Mouse (Mus musculus): Measurements from ENCODE around the gene Ddx59. TPM values are rescaled to one million over a fixed set of nuclear protein-coding genes. Genes with fewer than 3 reads are reported as not detected.
A peak's percentile ranks its signal among the peaks of the same experiment; 100 is the strongest.

Gene Ddx59
- total RNA-seq, 1 experiment, result 14.0 TPM

GRCm38 (mm10) chr1:136395073-136395472 is 20.0 kb upstream of the Ddx59 start:
- Histone ChIP-seq H3K27ac (ENCODE audit: insufficient read depth, low read depth, low read length, poor library complexity, severe bottlenecking) (no peak overlapping the region), H3K9ac (ENCODE audit: insufficient read depth, low read depth, low read length, poor library complexity, severe bottlenecking) (no peak overlapping the region), H3K4me3 (ENCODE audit: insufficient read depth in 1 of 2, low read depth in 1 of 2, low read length in 2 of 2, poor library complexity in 1 of 2, severe bottlenecking in 1 of 2) (peak overlapping the region in 1 of 2 experiments; percentile 56; a peak in 2 of 4 replicates), H3K36me3 (ENCODE audit: control insufficient read depth, insufficient read depth, low read length, poor library complexity, severe bottlenecking) (no peaks in the 10 kb centered on the region), H3K9me3 (ENCODE audit: control insufficient read depth, insufficient read depth, low read depth, low read length) (no peaks in the 10 kb centered on the region), H3K4me1 (ENCODE audit: control insufficient read depth in 2 of 2, insufficient read depth in 2 of 2, low read length in 2 of 2, poor library complexity in 1 of 2) (peaks cover 1 to 3% of the 10 kb centered on the region in 2 experiments; a peak in 1 of 4 replicates)
- no peak for TF ChIP-seq ZC3H11A (IDR thresholded peaks at IDR 0.05; ENCODE audit: borderline replicate concordance, low read depth, low read length)
- 0 out of 2 replicates have a peak, but pooled peaks have one; percentile 15 for TF ChIP-seq ZNF384 (IDR thresholded peaks at IDR 0.05; ENCODE audit: low read depth, low read length)
- in situ Hi-C loops (cut with MboI; ENCODE audit: low sequenced_read_pairs in 2 of 2, unreplicated experiment in 2 of 2), result no loop called here
- no peak for DNase-seq (ENCODE audit: low read depth, low spot score)

GRCm38 (mm10) chr1:136401281-136401680 is 13.8 kb upstream of the Ddx59 start:
- H3K9me3 ChIP-seq (ENCODE audit: control insufficient read depth, insufficient read depth, low read depth, low read length), result no peaks in the 10 kb centered on the region
- H3K4me3 ChIP-seq (ENCODE audit: insufficient read depth in 1 of 2, low read depth in 1 of 2, low read length in 2 of 2, poor library complexity in 1 of 2, severe bottlenecking in 1 of 2), result no peak overlapping the region
- TF ChIP-seq MAFK (IDR thresholded peaks at IDR 0.05; ENCODE audit: insufficient read depth, low read depth, low read length) (no peak), HCFC1 (IDR thresholded peaks at IDR 0.05; ENCODE audit: borderline replicate concordance, insufficient read depth, low read length) (no peak), ZNF384 (IDR thresholded peaks at IDR 0.05; ENCODE audit: low read depth, low read length) (no peak), CHD2 (IDR thresholded peaks at IDR 0.05; ENCODE audit: low read depth, low read length) (no peak), ZC3H11A (IDR thresholded peaks at IDR 0.05; ENCODE audit: borderline replicate concordance, low read depth, low read length) (no peak)
- peaks cover 0 to 7% of the 10 kb centered on the region in 2 experiments; a peak in 2 of 4 replicates for H3K4me1 ChIP-seq (ENCODE audit: control insufficient read depth in 2 of 2, insufficient read depth in 2 of 2, low read length in 2 of 2, poor library complexity in 1 of 2)
- in situ Hi-C loops (cut with MboI; ENCODE audit: low sequenced_read_pairs in 2 of 2, unreplicated experiment in 2 of 2), result no loop called here
- no peak for DNase-seq (ENCODE audit: low read depth, low spot score)
- H3K9ac ChIP-seq (ENCODE audit: insufficient read depth, low read depth, low read length, poor library complexity, severe bottlenecking), result no peak overlapping the region
- H3K27ac ChIP-seq (ENCODE audit: insufficient read depth, low read depth, low read length, poor library complexity, severe bottlenecking), result no peak overlapping the region
- H3K36me3 ChIP-seq (ENCODE audit: control insufficient read depth, insufficient read depth, low read length, poor library complexity, severe bottlenecking), result no peaks in the 10 kb centered on the region

- Histone ChIP-seq H3K4me3 (ENCODE audit: insufficient read depth in 1 of 2, low read depth in 1 of 2, low read length in 2 of 2, poor library complexity in 1 of 2, severe bottlenecking in 1 of 2) (no peak overlapping the region), H3K36me3 (ENCODE audit: control insufficient read depth, insufficient read depth, low read length, poor library complexity, severe bottlenecking) (no peaks in the 10 kb centered on the region), H3K9me3 (ENCODE audit: control insufficient read depth, insufficient read depth, low read depth, low read length) (no peaks in the 10 kb centered on the region), H3K9ac (ENCODE audit: insufficient read depth, low read depth, low read length, poor library complexity, severe bottlenecking) (no peak overlapping the region), H3K27ac (ENCODE audit: insufficient read depth, low read depth, low read length, poor library complexity, severe bottlenecking) (no peak overlapping the region), H3K4me1 (ENCODE audit: control insufficient read depth in 2 of 2, insufficient read depth in 2 of 2, low read length in 2 of 2, poor library complexity in 1 of 2) (peaks cover 2 to 5% of the 10 kb centered on the region in 2 experiments; a peak in 3 of 4 replicates)
- in situ Hi-C loops (cut with MboI; ENCODE audit: low sequenced_read_pairs in 2 of 2, unreplicated experiment in 2 of 2), result no loop called here
- TF ChIP-seq MAFK (IDR thresholded peaks at IDR 0.05; ENCODE audit: insufficient read depth, low read depth, low read length), result no peak
- no peak for TF ChIP-seq ZC3H11A (IDR thresholded peaks at IDR 0.05; ENCODE audit: borderline replicate concordance, low read depth, low read length)
- no peak for TF ChIP-seq CHD2 (IDR thresholded peaks at IDR 0.05; ENCODE audit: low read depth, low read length)
- no peak for TF ChIP-seq HCFC1 (IDR thresholded peaks at IDR 0.05; ENCODE audit: borderline replicate concordance, insufficient read depth, low read length)
- no peak for TF ChIP-seq ZNF384 (IDR thresholded peaks at IDR 0.05; ENCODE audit: low read depth, low read length)
- DNase-seq (ENCODE audit: low read depth, low spot score), result no peak
Measured at GRCm38 (mm10) chr1:136409631-136410030, 5.4 kb upstream of the Ddx59 start.

- H3K9ac ChIP-seq (ENCODE audit: insufficient read depth, low read depth, low read length, poor library complexity, severe bottlenecking), result no peak overlapping the region; the same call in 1 of the 2 replicates
- peaks cover 9 to 12% of the 10 kb centered on the region in 2 experiments; a peak in 3 of 4 replicates for H3K4me1 ChIP-seq (ENCODE audit: control insufficient read depth in 2 of 2, insufficient read depth in 2 of 2, low read length in 2 of 2, poor library complexity in 1 of 2)
- TF ChIP-seq ZNF384 (IDR thresholded peaks at IDR 0.05; ENCODE audit: low read depth, low read length), result no peak
- TF ChIP-seq ZC3H11A (IDR thresholded peaks at IDR 0.05; ENCODE audit: borderline replicate concordance, low read depth, low read length), result no peak
- no peak for TF ChIP-seq HCFC1 (IDR thresholded peaks at IDR 0.05; ENCODE audit: borderline replicate concordance, insufficient read depth, low read length)
- TF ChIP-seq CHD2 (IDR thresholded peaks at IDR 0.05; ENCODE audit: low read depth, low read length), result no peak
- TF ChIP-seq MAFK (IDR thresholded peaks at IDR 0.05; ENCODE audit: insufficient read depth, low read depth, low read length), result no peak
- H3K36me3 ChIP-seq (ENCODE audit: control insufficient read depth, insufficient read depth, low read length, poor library complexity, severe bottlenecking), result peaks cover 5% of the 10 kb centered on the region; the same call in 1 of the 2 replicates
- DNase-seq (ENCODE audit: low read depth, low spot score), result no peak
- no peaks in the 10 kb centered on the region for H3K9me3 ChIP-seq (ENCODE audit: control insufficient read depth, insufficient read depth, low read depth, low read length)
- in situ Hi-C loops (cut with MboI; ENCODE audit: low sequenced_read_pairs in 2 of 2, unreplicated experiment in 2 of 2), result no loop called here
- H3K4me3 ChIP-seq (ENCODE audit: insufficient read depth in 1 of 2, low read depth in 1 of 2, low read length in 2 of 2, poor library complexity in 1 of 2, severe bottlenecking in 1 of 2), result peak overlapping the region in 1 of 2 experiments; percentile 80; a peak in 3 of 4 replicates
- H3K27ac ChIP-seq (ENCODE audit: insufficient read depth, low read depth, low read length, poor library complexity, severe bottlenecking), result no peak overlapping the region; the same call in 1 of the 2 replicates
Measured at GRCm38 (mm10) chr1:136415756-136416126, 670 bp downstream of the Ddx59 start.

GRCm38 (mm10) chr1:136418393-136418792 is 3.3 kb downstream of the Ddx59 start:
- Histone ChIP-seq H3K9me3 (ENCODE audit: control insufficient read depth, insufficient read depth, low read depth, low read length) (no peaks in the 10 kb centered on the region), H3K4me3 (ENCODE audit: insufficient read depth in 1 of 2, low read depth in 1 of 2, low read length in 2 of 2, poor library complexity in 1 of 2, severe bottlenecking in 1 of 2) (no peak overlapping the region), H3K27ac (ENCODE audit: insufficient read depth, low read depth, low read length, poor library complexity, severe bottlenecking) (no peak overlapping the region), H3K9ac (ENCODE audit: insufficient read depth, low read depth, low read length, poor library complexity, severe bottlenecking) (no peak overlapping the region), H3K36me3 (ENCODE audit: control insufficient read depth, insufficient read depth, low read length, poor library complexity, severe bottlenecking) (peaks cover 5% of the 10 kb centered on the region; the same call in 1 of the 2 replicates), H3K4me1 (ENCODE audit: control insufficient read depth in 2 of 2, insufficient read depth in 2 of 2, low read length in 2 of 2, poor library complexity in 1 of 2) (peaks cover 9 to 12% of the 10 kb centered on the region in 2 experiments; a peak in 3 of 4 replicates)
- in situ Hi-C loops (cut with MboI; ENCODE audit: low sequenced_read_pairs in 2 of 2, unreplicated experiment in 2 of 2), result no loop called here
- TF ChIP-seq ZC3H11A (IDR thresholded peaks at IDR 0.05; ENCODE audit: borderline replicate concordance, low read depth, low read length) (no peak), MAFK (IDR thresholded peaks at IDR 0.05; ENCODE audit: insufficient read depth, low read depth, low read length) (no peak), CHD2 (IDR thresholded peaks at IDR 0.05; ENCODE audit: low read depth, low read length) (no peak), ZNF384 (IDR thresholded peaks at IDR 0.05; ENCODE audit: low read depth, low read length) (no peak), HCFC1 (IDR thresholded peaks at IDR 0.05; ENCODE audit: borderline replicate concordance, insufficient read depth, low read length) (no peak)
- DNase-seq (ENCODE audit: low read depth, low spot score), result no peak
